ENCODE assay signal across 28 mouse cellular contexts in genomic region chr10:70266501-70266900, GRCm38 (mm10). TPM values are rescaled to one million over a fixed set of nuclear protein-coding genes. Genes with fewer than 3 reads are reported as not detected.
DNase-seq lines count a peak whose midpoint lies in the region; ATAC-seq and TF ChIP-seq lines count a peak whose summit lies in the region.
"Had no signal": no experiment of that assay in that cellular context is flagged by ENCODE, and none has a peak within 500 bp of the region (broad histone marks: within the 10 kb centered on the region; RNA-seq: fewer than 3 reads in every experiment).

No protein-coding gene starts in this region.

- H3K4me3 ChIP-seq in forebrain, embryonic 14.5 days (ENCODE audit: low read depth, low read length), result no peak overlapping the region
- no peak overlapping the region for H3K4me3 ChIP-seq in forebrain, embryonic 13.5 days
- no peak overlapping the region for H3K4me3 ChIP-seq in gastrocnemius, adult 2 months
- H3K4me3 ChIP-seq in kidney, embryonic 15.5 days (replicated peaks), result no peak overlapping the region
- H3K4me3 ChIP-seq in heart, adult 2 months, result no peak overlapping the region
- H3K4me3 ChIP-seq: embryonic facial prominence, embryonic 10.5 days; forebrain, embryonic 10.5 days; heart, embryonic 15.5 days; hindbrain, embryonic 13.5 days; limb, embryonic 13.5 days; liver, embryonic 12.5 days; midbrain, embryonic 12.5 days had no signal

- H3K36me3 ChIP-seq in forebrain, embryonic 14.5 days (ENCODE audit: control insufficient read depth, insufficient read depth, low read length), result no peaks in the 10 kb centered on the region
- H3K36me3 ChIP-seq in forebrain, embryonic 13.5 days (ENCODE audit: poor library complexity, severe bottlenecking), result no peaks in the 10 kb centered on the region
- no peaks in the 10 kb centered on the region for H3K36me3 ChIP-seq in kidney, embryonic 15.5 days
- no peaks in the 10 kb centered on the region for H3K36me3 ChIP-seq in heart, adult 2 months (ENCODE audit: control insufficient read depth, insufficient read depth, low read length)
- H3K36me3 ChIP-seq: embryonic facial prominence, embryonic 10.5 days; forebrain, embryonic 10.5 days; heart, embryonic 15.5 days; hindbrain, embryonic 13.5 days; limb, embryonic 13.5 days; liver, embryonic 12.5 days; midbrain, embryonic 12.5 days had no signal

- no peak for TF ChIP-seq POLR2A in heart, adult 2 months (IDR thresholded peaks at IDR 0.05; ENCODE audit: insufficient read depth, low read depth, low read length)

- no peak overlapping the region for H3K9ac ChIP-seq in forebrain, embryonic 14.5 days (ENCODE audit: low read length)
- no peak overlapping the region for H3K9ac ChIP-seq in forebrain, embryonic 13.5 days
- H3K9ac ChIP-seq in kidney, embryonic 15.5 days, result no peak overlapping the region
- H3K9ac ChIP-seq in heart, adult 2 months (ENCODE audit: low read depth, low read length), result no peak overlapping the region
- H3K9ac ChIP-seq: heart, embryonic 15.5 days; hindbrain, embryonic 13.5 days; limb, embryonic 13.5 days; liver, embryonic 12.5 days; midbrain, embryonic 12.5 days had no signal

- H3K9me3 ChIP-seq in forebrain, embryonic 14.5 days (replicated peaks; ENCODE audit: control insufficient read depth, low read length), result no peaks in the 10 kb centered on the region
- H3K9me3 ChIP-seq in forebrain, embryonic 13.5 days (replicated peaks), result no peaks in the 10 kb centered on the region
- H3K9me3 ChIP-seq in kidney, embryonic 15.5 days (replicated peaks), result no peaks in the 10 kb centered on the region
- H3K9me3 ChIP-seq: embryonic facial prominence, embryonic 10.5 days; forebrain, embryonic 10.5 days; heart, embryonic 15.5 days; hindbrain, embryonic 13.5 days; limb, embryonic 13.5 days; liver, embryonic 12.5 days; midbrain, embryonic 12.5 days had no signal

- 77% methylated on average over 6 of the region's 6 CpGs for WGBS in forebrain, embryonic 14.5 days
- 85% methylated on average over 6 of the region's 6 CpGs for WGBS in forebrain, embryonic 13.5 days
- 87% methylated on average over 6 of the region's 6 CpGs for WGBS in kidney, embryonic 15.5 days
- WGBS in heart, adult 2 months, result 81% methylated on average over 6 of the region's 6 CpGs

- no peak overlapping the region for H3K4me2 ChIP-seq in forebrain, embryonic 14.5 days (ENCODE audit: low read length)
- H3K4me2 ChIP-seq in forebrain, embryonic 13.5 days, result no peak overlapping the region
- no peak overlapping the region for H3K4me2 ChIP-seq in kidney, embryonic 15.5 days
- H3K4me2 ChIP-seq: heart, embryonic 15.5 days; hindbrain, embryonic 13.5 days; limb, embryonic 13.5 days; liver, embryonic 12.5 days; midbrain, embryonic 12.5 days had no signal

- no peaks in the 10 kb centered on the region for H3K79me2 ChIP-seq in heart, adult 2 months (replicated peaks; ENCODE audit: control insufficient read depth, insufficient read depth, low read length)

- TF ChIP-seq EP300 in heart, adult 2 months (IDR thresholded peaks at IDR 0.05; ENCODE audit: insufficient read depth, low read depth, low read length), result no peak

- no peak overlapping the region for H3K27ac ChIP-seq in forebrain, embryonic 14.5 days (ENCODE audit: low read depth, low read length)
- H3K27ac ChIP-seq in forebrain, embryonic 13.5 days, result no peak overlapping the region
- no peak overlapping the region for H3K27ac ChIP-seq in gastrocnemius, adult 2 months
- H3K27ac ChIP-seq in kidney, embryonic 15.5 days, result no peak overlapping the region
- no peak overlapping the region for H3K27ac ChIP-seq in heart, adult 2 months
- H3K27ac ChIP-seq: embryonic facial prominence, embryonic 10.5 days; forebrain, embryonic 10.5 days; heart, embryonic 15.5 days; hindbrain, embryonic 13.5 days; limb, embryonic 13.5 days; liver, embryonic 12.5 days; midbrain, embryonic 12.5 days had no signal

- no peak for TF ChIP-seq CTCF in gastrocnemius, adult 2 months (IDR thresholded peaks at IDR 0.05)
- no peak for TF ChIP-seq CTCF in heart, adult 2 months (IDR thresholded peaks at IDR 0.05)

- intact Hi-C loops in gastrocnemius, adult 2 months (cut with DNase I), result no loop called here
- intact Hi-C loops in heart, adult 2 months (cut with DNase I), result no loop called here

- ATAC-seq in forebrain, embryonic 14.5 days, result no peak
- no peak; the same call in 1 of the 2 replicates for ATAC-seq in forebrain, embryonic 13.5 days
- no peak for ATAC-seq in kidney, embryonic 15.5 days (replicated peaks; ENCODE audit: low FRiP score)
- ATAC-seq: CD4-positive, CD25-positive, alpha-beta regulatory T cell, adult 4 months; liver, embryonic 12.5 days had no signal

- no peaks in the 10 kb centered on the region for H3K27me3 ChIP-seq in forebrain, embryonic 14.5 days (replicated peaks; ENCODE audit: control insufficient read depth, insufficient read depth, low read length)
- no peaks in the 10 kb centered on the region for H3K27me3 ChIP-seq in forebrain, embryonic 13.5 days
- H3K27me3 ChIP-seq in kidney, embryonic 15.5 days, result no peaks in the 10 kb centered on the region
- no peaks in the 10 kb centered on the region for H3K27me3 ChIP-seq in heart, adult 2 months (ENCODE audit: control insufficient read depth, insufficient read depth, low read length)
- H3K27me3 ChIP-seq: heart, embryonic 15.5 days; hindbrain, embryonic 13.5 days; limb, embryonic 13.5 days; liver, embryonic 12.5 days; midbrain, embryonic 12.5 days had no signal

- no peaks in the 10 kb centered on the region for H3K4me1 ChIP-seq in forebrain, embryonic 14.5 days (ENCODE audit: control insufficient read depth, insufficient read depth, low read length)
- H3K4me1 ChIP-seq in forebrain, embryonic 13.5 days, result no peaks in the 10 kb centered on the region
- no peaks in the 10 kb centered on the region for H3K4me1 ChIP-seq in kidney, embryonic 15.5 days
- no peaks in the 10 kb centered on the region for H3K4me1 ChIP-seq in heart, adult 2 months (ENCODE audit: control insufficient read depth, insufficient read depth, low read length)
- H3K4me1 ChIP-seq: embryonic facial prominence, embryonic 10.5 days; forebrain, embryonic 10.5 days; heart, embryonic 15.5 days; hindbrain, embryonic 13.5 days; limb, embryonic 13.5 days; liver, embryonic 12.5 days; midbrain, embryonic 12.5 days had no signal

- DNase-seq in forebrain, embryonic 14.5 days (ENCODE audit: low spot score), result peak; percentile 71
- DNase-seq in gastrocnemius, adult 2 months, result peak; percentile 42
- no peak for DNase-seq in gastrocnemius, postnatal 4 days (ENCODE audit: low spot score in 2 of 2)
- peak; percentile 73 for DNase-seq in 3T3-L1 (ENCODE audit: low read depth, low spot score)
- peak; percentile 63 for DNase-seq in brain, adult 2 months (ENCODE audit: low read depth, low spot score)
- DNase-seq in heart, adult 2 months, result no peak
- DNase-seq: adrenal gland, postnatal 10 days; cerebellum, adult 9-11 months; gastrocnemius, postnatal 36 days; heart, postnatal 36 days; kidney, adult 2 months; kidney, postnatal 14 days; lung, adult 18-20 months; lung, postnatal 10 days; thymus, adult 18-20 months; thymus, postnatal 36 days had no signal

RNA-seq across cellular contexts. Expression of gene Slc16a9, which starts 21.6 kb away (rescaled TPM):
- 1.4 and 1.8 TPM in 2 replicates for polyA plus RNA-seq in forebrain, embryonic 14.5 days (2014; fragmentation: Nextera tagmentation; extraction: Ambion mirVana)
- polyA plus RNA-seq in forebrain, embryonic 13.5 days (2015; fragmentation: Nextera tagmentation; extraction: Ambion mirVana), result 0.30 and 0.45 TPM in 2 replicates
- total RNA-seq in gastrocnemius, adult 2 months (2021), result 1 to 10 TPM; 5.0 to 9.6 TPM
- 1 to 10 TPM; 3.2 to 3.7 TPM for total RNA-seq in gastrocnemius, postnatal 4 days (2021)
- polyA plus RNA-seq in kidney, embryonic 15.5 days (2015; fragmentation: Nextera tagmentation; extraction: Ambion mirVana), result 3.8 and 4.8 TPM in 2 replicates
- total RNA-seq in heart, adult 2 months (2021), result 1 to 10 TPM; 3.1 to 3.2 TPM
- polyA plus RNA-seq in heart, adult 2 months (2012; rRNA removed), result 4.6 and 5.7 TPM in 2 replicates
- total RNA-seq: monocyte, adult 5-6 weeks; neutrophil, adult 5-6 weeks had no signal
- polyA plus RNA-seq: CD4-positive, CD25-positive, alpha-beta regulatory T cell, adult 4 months had no signal

Comparison
In these comparisons a context has a peak if more than half of its experiments do, and no peak if none do; other contexts are left out.
1. DNase-seq: peak in forebrain, embryonic 14.5 days (single experiment), gastrocnemius, adult 2 months (single experiment), 3T3-L1 (single experiment) and brain, adult 2 months (single experiment); none in gastrocnemius, postnatal 4 days (0 of 2) and heart, adult 2 months (0 of 2).